Mouse (Mus musculus): ENCODE results near the gene Dyrk3. TPM values are rescaled to one million over a fixed set of nuclear protein-coding genes. Genes with fewer than 3 reads are reported as not detected.

The Dyrk3 gene
- total RNA-seq, 2 experiments from 2014 or later, result not detected

DNA sequence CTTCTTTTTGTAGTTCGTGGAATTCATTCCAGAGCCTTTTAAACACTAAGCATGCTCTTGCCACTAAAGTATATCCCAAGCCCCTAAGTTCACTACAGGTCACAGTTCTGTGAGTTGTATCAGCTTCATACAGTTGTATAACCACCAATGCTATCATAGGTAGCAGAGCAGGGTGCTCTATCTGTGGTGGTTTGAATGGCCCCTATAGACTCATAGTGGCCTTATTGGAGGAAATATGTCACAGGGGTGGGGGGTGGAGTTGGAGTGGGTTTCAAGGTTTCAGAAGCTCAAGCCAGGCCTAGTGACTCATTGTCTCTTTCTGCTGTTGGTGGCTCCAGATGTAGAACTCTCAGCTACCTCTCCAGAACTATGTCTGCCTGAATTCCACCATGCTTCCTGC lies 4.3 kb upstream of the Dyrk3 start:
- TF ChIP-seq CTCF (IDR thresholded peaks at IDR 0.05), result no peak
- H3K27ac ChIP-seq, result no peak overlapping the region
- intact Hi-C loops (cut with DNase I), result no loop called here
- H3K4me3 ChIP-seq, result no peak overlapping the region
- no peak for DNase-seq

DNA sequence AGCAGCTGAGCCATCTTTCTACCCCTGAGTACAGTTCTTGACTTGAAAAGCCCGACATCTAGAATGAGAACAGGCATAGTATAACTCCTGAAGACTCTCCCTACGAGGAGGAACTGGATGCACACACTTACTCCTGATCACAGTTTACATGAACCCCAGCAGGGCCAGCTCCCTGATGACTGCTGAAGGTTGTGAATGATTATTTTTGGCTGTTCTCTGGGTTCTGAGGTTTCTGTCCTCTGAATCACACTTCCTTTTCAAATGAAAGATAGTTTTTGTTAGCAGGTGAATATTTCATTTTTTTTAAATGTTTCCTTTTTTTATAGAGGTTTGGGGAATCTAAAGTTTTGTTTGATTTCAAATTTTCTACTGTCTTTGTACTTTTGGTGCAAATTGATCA lies 3.3 kb upstream of the Dyrk3 start:
- H3K27ac ChIP-seq, result no peak overlapping the region
- no peak for TF ChIP-seq CTCF (IDR thresholded peaks at IDR 0.05)
- intact Hi-C loops (cut with DNase I), result no loop called here

DNA sequence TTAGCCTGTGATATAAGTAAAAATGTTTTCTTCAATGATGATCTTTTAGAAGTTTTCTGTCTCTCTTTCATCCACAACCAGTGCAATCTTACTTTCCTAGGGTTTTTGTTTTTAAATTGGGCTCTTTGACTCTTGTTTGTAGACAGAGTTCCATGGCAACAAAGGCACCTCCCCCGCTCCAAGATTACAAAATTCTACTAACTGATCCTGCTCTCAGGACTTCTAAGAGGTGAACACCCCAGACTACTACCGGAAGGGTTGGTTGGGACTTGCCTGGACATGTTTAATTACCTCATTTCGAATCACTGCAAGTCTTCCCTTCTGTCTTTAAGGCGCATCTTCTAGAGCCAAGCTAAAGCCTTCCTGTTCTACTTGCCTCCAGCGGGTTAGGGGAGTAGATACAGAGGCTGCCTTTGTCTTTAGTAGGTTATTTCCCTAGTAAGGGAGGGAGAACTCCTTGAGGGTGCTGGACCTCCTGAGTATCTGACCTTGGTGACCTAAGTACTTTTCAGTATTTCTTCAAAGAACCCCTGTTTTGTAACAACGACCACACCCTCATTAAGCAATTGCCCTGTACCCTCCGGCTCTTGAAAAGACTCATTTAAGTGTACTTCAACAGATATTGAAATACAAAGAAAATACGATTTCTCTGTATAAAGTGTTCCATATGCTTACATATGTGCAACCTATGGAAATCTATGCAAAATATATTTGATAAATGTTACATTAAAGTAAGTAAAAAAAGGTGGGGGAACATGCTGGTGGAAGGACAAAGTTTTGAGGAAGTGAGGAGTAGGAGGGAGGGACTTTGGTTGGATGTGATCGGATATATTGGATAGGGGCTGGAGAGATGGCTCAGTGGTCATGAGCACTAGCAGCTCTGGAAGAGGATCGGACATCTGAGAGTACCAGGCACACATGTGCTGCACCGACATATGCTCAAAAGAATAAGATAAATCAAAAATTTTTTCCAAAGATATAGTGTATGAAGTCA lies 1.3 kb upstream of the Dyrk3 start:
- H3K4me3 ChIP-seq, result peak overlapping the region; percentile 89
- DNase-seq, result no peak
- intact Hi-C loops (cut with DNase I), result loop anchor here (1.0 to 10.0 kb wide), 2 partner anchors 20 to 265 kb away; no protein-coding TSS in a partner anchor
- peak overlapping the region; percentile 69 for H3K27ac ChIP-seq
- TF ChIP-seq CTCF (IDR thresholded peaks at IDR 0.05), result no peak

More for the DNA sequence above, 3.3 kb upstream of the Dyrk3 start:
- no peak for DNase-seq
- H3K4me3 ChIP-seq, result no peak overlapping the region

DNA sequence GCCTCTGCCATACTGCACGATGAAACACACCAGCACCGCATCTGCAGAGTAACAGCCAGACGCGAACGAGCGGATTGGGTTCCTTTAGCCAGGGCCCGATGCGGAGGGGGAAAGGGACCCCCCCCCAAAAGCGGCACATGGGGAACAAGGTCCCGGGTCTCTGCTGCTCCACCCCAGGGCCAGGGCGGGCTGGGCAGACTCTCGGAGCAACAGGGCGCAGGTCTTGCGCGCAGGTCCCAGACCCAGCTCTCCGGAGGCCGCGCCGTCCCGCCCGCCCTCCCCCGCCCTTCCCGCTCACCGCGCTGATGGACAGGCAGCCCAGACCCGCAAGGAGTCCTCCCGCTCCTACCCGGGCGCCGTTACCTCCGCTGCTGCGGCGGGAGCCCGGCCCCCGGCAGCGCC lies 422 bp downstream of the Dyrk3 start:
- TF ChIP-seq CTCF (IDR thresholded peaks at IDR 0.05), result no peak
- no peak for DNase-seq
- Histone ChIP-seq H3K27ac (0 out of 2 replicates have a peak overlapping the region, but pooled peaks have one; percentile 46), H3K4me3 (peak overlapping the region; percentile 89)
- intact Hi-C loops (cut with DNase I), result loop anchor here (10.0 kb wide), 1 partner anchor 263 kb away; no protein-coding TSS in a partner anchor

DNA sequence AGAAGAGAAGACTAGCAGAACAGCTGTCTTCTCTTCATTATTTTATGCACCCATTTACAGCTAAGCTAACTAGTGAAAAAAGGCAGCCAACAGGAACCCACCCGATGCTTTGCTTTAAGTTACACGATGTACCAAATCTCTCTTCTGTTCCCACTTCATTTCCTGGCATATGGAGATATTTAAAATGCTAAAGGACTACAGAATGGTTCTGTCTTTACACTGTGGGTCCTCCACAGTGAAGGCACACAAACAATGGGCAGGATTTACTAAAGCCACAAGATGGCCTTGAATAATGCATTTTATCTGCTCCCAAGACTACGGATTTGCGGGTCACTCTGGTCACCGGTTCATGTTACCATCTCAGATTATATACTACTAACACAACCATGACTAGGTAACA lies 1.0 kb downstream of the Dyrk3 start:
- intact Hi-C loops (cut with DNase I), result loop anchor here (10.0 kb wide), 1 partner anchor 262 kb away; no protein-coding TSS in a partner anchor
- DNase-seq, result no peak
- Histone ChIP-seq H3K4me3 (no peak overlapping the region), H3K27ac (no peak overlapping the region)
- TF ChIP-seq CTCF (IDR thresholded peaks at IDR 0.05), result no peak

GRCm38 (mm10) chr1:131135960-131136629 lies 2.0 kb downstream of the Dyrk3 start:
- no peak for DNase-seq
- H3K27ac ChIP-seq, result no peak overlapping the region
- H3K4me3 ChIP-seq, result no peak overlapping the region
- TF ChIP-seq CTCF (IDR thresholded peaks at IDR 0.05), result no peak
- intact Hi-C loops (cut with DNase I), result loop anchor here (10.0 kb wide), 1 partner anchor 261 kb away; no protein-coding TSS in a partner anchor

DNA sequence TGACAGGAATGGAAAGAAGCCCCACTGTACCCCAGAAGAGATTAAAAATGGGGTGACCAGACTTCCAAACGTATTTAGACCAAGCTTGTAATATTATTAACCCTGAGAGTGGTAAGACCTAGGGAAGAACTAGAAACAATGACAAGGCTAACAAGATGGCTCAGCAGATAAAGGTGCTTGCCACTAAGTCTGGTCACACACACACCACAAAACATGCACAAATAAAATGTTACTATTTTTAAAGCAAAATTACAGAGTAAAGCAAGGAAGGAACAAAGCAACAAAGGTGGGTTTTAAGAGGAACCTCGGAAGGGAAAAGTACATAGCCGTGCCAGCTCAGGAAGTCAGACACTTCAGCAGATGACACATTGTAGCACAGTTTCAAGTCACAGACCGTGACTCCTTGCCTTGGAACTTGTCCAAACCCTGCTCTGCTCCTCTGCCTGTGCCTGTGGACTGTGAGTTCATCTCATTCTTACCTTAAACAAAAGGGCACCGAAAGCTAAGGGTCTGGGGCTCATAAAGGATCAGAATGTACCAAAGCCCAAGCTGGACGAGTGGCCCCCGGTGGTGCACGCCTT lies 3.1 kb downstream of the Dyrk3 start:
- H3K27ac ChIP-seq, result no peak overlapping the region
- DNase-seq, result no peak
- no peak for TF ChIP-seq CTCF (IDR thresholded peaks at IDR 0.05)

DNA sequence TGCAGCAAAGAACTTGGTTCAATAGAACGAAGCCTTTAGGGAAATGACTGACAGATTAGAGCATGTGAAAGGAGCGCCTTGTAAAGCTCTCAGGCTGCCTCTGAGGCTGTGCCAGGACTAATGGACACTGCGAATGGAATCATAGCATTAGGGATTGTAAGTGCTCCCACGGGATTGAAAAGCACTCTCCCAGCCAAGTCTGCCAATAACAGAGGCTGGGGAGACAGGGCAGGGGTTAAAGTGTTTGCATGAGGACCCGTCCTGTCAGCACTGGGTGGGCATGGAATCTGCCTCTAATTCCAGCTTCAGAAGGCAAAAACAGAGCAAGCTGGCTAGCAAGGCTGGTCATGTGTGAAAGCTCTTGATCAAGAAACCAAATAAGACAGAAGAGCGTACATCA lies 3.9 kb downstream of the Dyrk3 start:
- DNase-seq, result no peak
- Histone ChIP-seq H3K4me3 (no peak overlapping the region), H3K27ac (no peak overlapping the region)
- intact Hi-C loops (cut with DNase I), result loop anchor here (10.0 kb wide), 1 partner anchor 259 kb away; no protein-coding TSS in a partner anchor
- no peak for TF ChIP-seq CTCF (IDR thresholded peaks at IDR 0.05)

More for the DNA sequence above, 3.1 kb downstream of the Dyrk3 start:
- intact Hi-C loops (cut with DNase I), result loop anchor here (10.0 kb wide), 1 partner anchor 260 kb away; no protein-coding TSS in a partner anchor
- no peak overlapping the region for H3K4me3 ChIP-seq

- no peak for TF ChIP-seq CTCF (IDR thresholded peaks at IDR 0.05)
- Histone ChIP-seq H3K27ac (no peak overlapping the region), H3K4me3 (no peak overlapping the region)
- intact Hi-C loops (cut with DNase I), result no loop called here
- no peak for DNase-seq
Measured at GRCm38 (mm10) chr1:131125987-131126744, 12.0 kb downstream of the Dyrk3 start.

DNA sequence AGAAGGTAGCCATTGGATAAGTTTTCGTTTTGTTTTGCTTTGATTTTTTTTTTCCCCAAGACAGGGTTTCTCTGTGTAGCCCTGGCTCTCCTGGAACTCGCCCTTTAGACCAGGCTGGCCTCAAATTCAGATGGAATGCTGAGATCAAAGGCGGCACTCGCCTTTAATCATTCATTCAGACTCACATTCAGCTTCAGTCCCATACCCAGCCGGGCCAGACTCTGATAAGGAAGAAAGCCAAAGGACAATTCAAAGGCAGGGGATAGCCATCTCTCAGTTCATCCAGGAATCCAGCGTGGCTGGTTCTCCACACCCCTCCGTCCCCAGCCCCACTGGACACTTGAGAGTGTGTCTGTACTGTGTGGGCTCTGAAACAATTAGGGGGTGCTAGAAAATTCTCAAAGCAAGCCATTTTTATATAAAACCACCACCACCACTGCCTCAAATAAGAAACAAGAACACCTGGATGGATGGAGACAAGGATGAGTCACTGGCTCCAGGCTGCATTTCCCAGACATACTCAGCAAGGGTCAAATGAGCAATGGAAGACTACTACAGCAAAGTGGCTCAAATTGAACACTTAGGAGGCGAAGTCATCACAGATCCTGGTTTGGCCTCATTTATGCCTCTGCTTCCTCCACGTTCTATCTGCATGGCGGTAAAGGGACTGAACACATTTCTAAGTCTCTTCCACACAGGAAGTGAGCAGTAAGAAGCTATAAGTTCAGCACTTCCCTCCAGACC lies 14.4 kb downstream of the Dyrk3 start:
- intact Hi-C loops (cut with DNase I), result no loop called here
- Histone ChIP-seq H3K4me3 (no peak overlapping the region), H3K27ac (no peak overlapping the region)
- no peak for DNase-seq
- TF ChIP-seq CTCF (IDR thresholded peaks at IDR 0.05), result no peak

- no peak for DNase-seq
- intact Hi-C loops (cut with DNase I), result no loop called here
- no peak overlapping the region for H3K4me3 ChIP-seq
Measured at GRCm38 (mm10) chr1:131121987-131122386, 16.2 kb downstream of the Dyrk3 start.

More at GRCm38 (mm10) chr1:131121987-131122386, 16.2 kb downstream of the Dyrk3 start:
- H3K27ac ChIP-seq, result no peak overlapping the region
- peak; percentile 53 for TF ChIP-seq CTCF (IDR thresholded peaks at IDR 0.05)
